Mouse (Mus musculus): ENCODE measurements around the gene Syt2. TPM values are rescaled to one million over a fixed set of nuclear protein-coding genes. Genes with fewer than 3 reads are reported as not detected.

Syt2 gene
- polyA plus RNA-seq, 2 experiments, result 0.04 TPM; not detected in 1

- H3K9ac ChIP-seq (replicated peaks), result no peak overlapping the region
- no peaks in the 10 kb centered on the region for H3K9me3 ChIP-seq (ENCODE audit: control insufficient read depth, low read length)
- no peak for DNase-seq (ENCODE audit: low read depth in 3 of 3, low spot score in 3 of 3)
- H3K27me3 ChIP-seq (ENCODE audit: control insufficient read depth, insufficient read depth, low read length), result no peaks in the 10 kb centered on the region
- no peak overlapping the region for H3K27ac ChIP-seq
- TF ChIP-seq EP300 (IDR thresholded peaks at IDR 0.05; ENCODE audit: low read depth), result no peak
- TF ChIP-seq CTCF (IDR thresholded peaks at IDR 0.05; ENCODE audit: low read depth), result no peak
- ATAC-seq (ENCODE audit: insufficient read depth), result no peak
- no peak overlapping the region for H3K4me3 ChIP-seq (ENCODE audit: insufficient read depth in 1 of 2, low read depth in 2 of 2, low read length in 2 of 2)
- WGBS (ENCODE audit: insufficient replicate concordance), result 83% methylated on average over 12 of the region's 12 CpGs
- H3K36me3 ChIP-seq (replicated peaks; ENCODE audit: control insufficient read depth, insufficient read depth, low read depth), result no peaks in the 10 kb centered on the region
- no peaks in the 10 kb centered on the region; a peak in 1 of 4 replicates for H3K4me1 ChIP-seq (replicated peaks; ENCODE audit: control insufficient read depth in 2 of 2, insufficient read depth in 2 of 2, low read length in 1 of 2)
- H3K4me2 ChIP-seq (ENCODE audit: low read depth), result no peak overlapping the region
Measured at GRCm38 (mm10) chr1:134777201-134777885, 130.9 kb downstream of the Syt2 start.

GRCm38 (mm10) chr1:134777936-134778548 lies 131.6 kb downstream of the Syt2 start:
- no peak for DNase-seq (ENCODE audit: low read depth in 3 of 3, low spot score in 3 of 3)
- peak; percentile 48; the same call in 1 of the 2 replicates for ATAC-seq (ENCODE audit: insufficient read depth)

GRCm38 (mm10) chr1:134782797-134783196 lies 136.3 kb downstream of the Syt2 start:
- Histone ChIP-seq H3K36me3 (replicated peaks; ENCODE audit: control insufficient read depth, insufficient read depth, low read depth) (no peaks in the 10 kb centered on the region), H3K9me3 (ENCODE audit: control insufficient read depth, low read length) (no peaks in the 10 kb centered on the region), H3K4me2 (ENCODE audit: low read depth) (no peak overlapping the region), H3K27me3 (ENCODE audit: control insufficient read depth, insufficient read depth, low read length) (no peaks in the 10 kb centered on the region), H3K4me1 (replicated peaks; ENCODE audit: control insufficient read depth in 2 of 2, insufficient read depth in 2 of 2, low read length in 1 of 2) (no peaks in the 10 kb centered on the region), H3K27ac (no peak overlapping the region), H3K4me3 (ENCODE audit: insufficient read depth in 1 of 2, low read depth in 2 of 2, low read length in 2 of 2) (no peak overlapping the region), H3K9ac (replicated peaks) (no peak overlapping the region)
- DNase-seq (ENCODE audit: low read depth in 3 of 3, low spot score in 3 of 3) (no peak), ATAC-seq (ENCODE audit: insufficient read depth) (no peak)
- TF ChIP-seq CTCF (IDR thresholded peaks at IDR 0.05; ENCODE audit: low read depth), result no peak
- no peak for TF ChIP-seq EP300 (IDR thresholded peaks at IDR 0.05; ENCODE audit: low read depth)
- 68% methylated on average over 5 of the region's 5 CpGs for WGBS (ENCODE audit: insufficient replicate concordance)

More at GRCm38 (mm10) chr1:134777936-134778548, 131.6 kb downstream of the Syt2 start:
- Histone ChIP-seq H3K27ac (no peak overlapping the region), H3K9me3 (ENCODE audit: control insufficient read depth, low read length) (no peaks in the 10 kb centered on the region), H3K36me3 (replicated peaks; ENCODE audit: control insufficient read depth, insufficient read depth, low read depth) (no peaks in the 10 kb centered on the region), H3K9ac (replicated peaks) (no peak overlapping the region), H3K4me1 (replicated peaks; ENCODE audit: control insufficient read depth in 2 of 2, insufficient read depth in 2 of 2, low read length in 1 of 2) (no peaks in the 10 kb centered on the region; a peak in 1 of 4 replicates), H3K4me2 (ENCODE audit: low read depth) (no peak overlapping the region), H3K27me3 (ENCODE audit: control insufficient read depth, insufficient read depth, low read length) (no peaks in the 10 kb centered on the region), H3K4me3 (ENCODE audit: insufficient read depth in 1 of 2, low read depth in 2 of 2, low read length in 2 of 2) (no peak overlapping the region)
- 53% methylated on average over 13 of the region's 13 CpGs for WGBS (ENCODE audit: insufficient replicate concordance)
- TF ChIP-seq CTCF (IDR thresholded peaks at IDR 0.05; ENCODE audit: low read depth), result no peak
- TF ChIP-seq EP300 (IDR thresholded peaks at IDR 0.05; ENCODE audit: low read depth), result peak; percentile 34; the same call in 1 of the 2 replicates

GRCm38 (mm10) chr1:134783958-134784357 lies 137.5 kb downstream of the Syt2 start:
- DNase-seq (ENCODE audit: low read depth in 3 of 3, low spot score in 3 of 3) (no peak), ATAC-seq (ENCODE audit: insufficient read depth) (no peak)
- no peaks in the 10 kb centered on the region for H3K36me3 ChIP-seq (replicated peaks; ENCODE audit: control insufficient read depth, insufficient read depth, low read depth)
- H3K9me3 ChIP-seq (ENCODE audit: control insufficient read depth, low read length), result no peaks in the 10 kb centered on the region
- no peak overlapping the region for H3K9ac ChIP-seq (replicated peaks)
- no peaks in the 10 kb centered on the region for H3K4me1 ChIP-seq (replicated peaks; ENCODE audit: control insufficient read depth in 2 of 2, insufficient read depth in 2 of 2, low read length in 1 of 2)
- no peak overlapping the region for H3K4me2 ChIP-seq (ENCODE audit: low read depth)
- no peak overlapping the region for H3K4me3 ChIP-seq (ENCODE audit: insufficient read depth in 1 of 2, low read depth in 2 of 2, low read length in 2 of 2)
- no peak overlapping the region for H3K27ac ChIP-seq
- 65% methylated on average over 4 of the region's 4 CpGs for WGBS (ENCODE audit: insufficient replicate concordance)
- TF ChIP-seq CTCF (IDR thresholded peaks at IDR 0.05; ENCODE audit: low read depth) (no peak), EP300 (IDR thresholded peaks at IDR 0.05; ENCODE audit: low read depth) (no peak)
- no peaks in the 10 kb centered on the region for H3K27me3 ChIP-seq (ENCODE audit: control insufficient read depth, insufficient read depth, low read length)

GRCm38 (mm10) chr1:134784481-134784880 lies 138.0 kb downstream of the Syt2 start:
- no peaks in the 10 kb centered on the region for H3K9me3 ChIP-seq (ENCODE audit: control insufficient read depth, low read length)
- WGBS (ENCODE audit: insufficient replicate concordance), result 45% methylated on average over 6 of the region's 6 CpGs
- no peak overlapping the region for H3K9ac ChIP-seq (replicated peaks)
- ATAC-seq (ENCODE audit: insufficient read depth) (no peak), DNase-seq (ENCODE audit: low read depth in 3 of 3, low spot score in 3 of 3) (no peak)
- H3K4me3 ChIP-seq (ENCODE audit: insufficient read depth in 1 of 2, low read depth in 2 of 2, low read length in 2 of 2), result no peak overlapping the region
- no peak overlapping the region for H3K4me2 ChIP-seq (ENCODE audit: low read depth)
- no peaks in the 10 kb centered on the region for H3K27me3 ChIP-seq (ENCODE audit: control insufficient read depth, insufficient read depth, low read length)
- H3K4me1 ChIP-seq (replicated peaks; ENCODE audit: control insufficient read depth in 2 of 2, insufficient read depth in 2 of 2, low read length in 1 of 2), result no peaks in the 10 kb centered on the region
- H3K27ac ChIP-seq, result no peak overlapping the region
- TF ChIP-seq CTCF (IDR thresholded peaks at IDR 0.05; ENCODE audit: low read depth) (no peak), EP300 (IDR thresholded peaks at IDR 0.05; ENCODE audit: low read depth) (no peak)
- H3K36me3 ChIP-seq (replicated peaks; ENCODE audit: control insufficient read depth, insufficient read depth, low read depth), result no peaks in the 10 kb centered on the region

All from liver, embryonic 14.5 days (tissue).